Mouse (Mus musculus): ENCODE data around the gene Dph2.

DNA sequence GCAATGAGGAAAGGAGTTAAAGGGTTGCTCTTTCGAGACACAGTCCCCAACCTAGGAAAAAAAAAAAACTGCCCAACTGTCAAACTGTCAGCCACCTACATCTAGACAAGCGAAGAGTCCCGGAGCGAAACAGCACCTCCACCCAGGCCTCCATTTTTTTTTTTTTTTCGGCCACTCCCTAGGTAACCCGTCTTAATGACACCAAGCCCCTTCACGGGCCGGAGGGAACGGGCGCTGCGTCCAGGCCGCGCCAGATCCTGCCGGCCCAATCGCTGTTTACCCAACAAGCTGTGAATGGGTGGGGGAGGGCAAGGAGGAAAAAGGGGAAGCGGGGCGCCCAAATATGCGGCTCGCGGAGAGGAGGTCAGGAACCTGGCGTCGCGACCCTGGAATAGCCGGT, 5.2 kb downstream of the Dph2 start:
- TF ChIP-seq EP300 (IDR thresholded peaks at IDR 0.05; ENCODE audit: low read depth), result no peak
- TF ChIP-seq CTCF (IDR thresholded peaks at IDR 0.05; ENCODE audit: low read depth), result no peak
